Mouse (Mus musculus) ovary, postnatal 14 days (tissue): ENCODE data around the gene Rhd.
"Not testable (repeated sequence)": the region's sequence is repeated elsewhere in the genome, so short reads cannot be mapped to it uniquely, and the experiment has no call there.

Experiments
- DNase-seq: peaks from one replicate; pipeline ENCODE4 v3.0.0; 2022; ENCODE audit warnings: low spot score

The Rhd gene

DNA sequence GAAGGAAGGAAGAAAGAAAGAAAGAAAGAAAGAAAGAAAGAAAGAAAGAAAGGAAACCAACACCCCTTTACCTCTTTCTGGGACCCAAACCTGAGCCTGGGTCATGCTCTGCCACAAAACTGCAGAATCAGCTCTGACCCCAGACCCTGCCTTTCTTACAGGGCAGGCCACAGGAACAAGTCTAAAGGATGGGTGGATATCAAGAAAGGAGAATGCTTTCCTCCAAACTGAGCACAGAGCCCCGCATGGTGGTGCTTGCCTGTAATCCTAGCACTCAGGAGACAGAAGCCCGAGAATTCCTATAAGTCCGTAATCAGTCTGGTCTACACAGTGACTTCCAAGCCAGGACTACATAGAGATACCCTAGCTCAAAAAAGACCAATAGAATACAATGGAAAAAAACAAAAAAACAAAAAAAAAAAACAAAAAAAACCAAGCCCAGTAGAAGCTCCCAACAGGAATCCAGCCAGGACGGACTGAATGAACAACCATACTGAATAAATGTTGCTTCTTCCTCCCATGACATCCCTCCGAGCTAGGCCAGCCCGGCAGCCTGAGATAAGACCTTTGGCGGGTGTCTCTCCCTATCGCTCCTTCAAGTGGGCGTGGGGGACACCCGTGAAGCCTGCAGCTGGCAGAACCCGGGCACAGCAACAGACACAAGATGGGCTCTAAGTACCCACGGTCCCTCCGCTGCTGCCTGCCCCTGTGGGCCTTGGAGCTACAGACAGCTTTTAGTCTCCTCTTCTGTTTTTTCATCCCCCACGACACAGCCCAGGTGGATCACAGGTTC lies at the start of gene Rhd:
Rhd (plus strand) TSS at position 600 of the 793 bp plus-strand sequence.
- no peak for DNase-seq

DNA sequence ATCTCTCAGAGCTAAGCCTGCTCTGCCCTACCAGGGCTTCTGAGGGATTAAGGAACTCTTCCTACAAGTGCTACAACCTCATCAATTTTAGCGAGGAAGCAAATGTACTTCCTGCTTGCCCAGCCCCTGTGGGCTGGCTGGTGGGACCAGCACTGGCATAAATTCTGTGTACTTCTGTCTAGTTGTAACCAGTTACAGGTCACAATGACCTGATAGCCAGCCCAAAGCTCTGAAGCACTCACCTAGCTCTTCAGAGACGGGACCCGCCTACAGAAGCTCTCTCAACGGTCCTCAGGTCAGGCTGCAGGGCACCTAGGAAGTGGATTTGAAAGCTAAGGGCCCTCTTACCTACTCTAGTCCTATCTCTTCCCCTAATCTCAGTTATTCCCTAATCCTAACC lies 46.6 kb upstream of the Rhd start:
- DNase-seq = no peak

DNA sequence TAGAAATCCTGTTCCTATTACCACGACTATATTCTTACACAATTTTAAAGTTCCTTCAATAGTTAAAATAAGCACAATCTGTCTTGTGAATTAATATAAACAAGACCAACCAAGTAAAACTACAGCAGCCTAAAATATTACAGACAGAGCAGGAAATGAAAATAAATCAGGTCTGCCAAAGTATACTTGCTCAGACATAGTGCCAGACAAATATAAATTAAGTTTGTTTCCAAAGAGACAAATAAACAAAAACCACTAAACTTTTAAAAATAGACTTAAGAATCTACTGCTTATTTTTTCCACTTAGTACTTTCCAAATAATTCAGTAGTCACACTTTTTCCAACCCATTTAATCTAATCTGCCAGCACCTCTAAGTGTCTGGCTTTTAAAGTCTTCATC lies 43.3 kb upstream of the Rhd start:
- DNase-seq = no peak

DNA sequence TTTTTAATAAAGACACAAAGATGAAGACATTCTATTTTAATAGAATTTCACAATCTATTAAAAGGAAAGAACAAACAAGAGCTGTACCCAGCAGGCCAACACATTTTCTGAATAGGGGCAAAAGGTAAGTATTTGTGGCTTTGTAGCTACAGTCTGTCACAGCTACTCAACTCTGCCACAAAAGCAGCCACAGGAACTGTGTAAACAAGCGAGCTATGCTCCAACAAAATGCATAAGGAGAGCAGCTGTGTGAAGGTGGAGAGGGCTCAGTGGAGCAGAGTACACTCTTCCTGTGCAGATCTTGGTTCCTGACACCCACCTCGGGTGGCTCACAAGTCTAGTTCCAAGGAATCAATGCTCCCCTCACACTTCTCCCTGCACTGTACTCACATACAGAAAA lies 40.8 kb upstream of the Rhd start:
- no peak for DNase-seq

DNA sequence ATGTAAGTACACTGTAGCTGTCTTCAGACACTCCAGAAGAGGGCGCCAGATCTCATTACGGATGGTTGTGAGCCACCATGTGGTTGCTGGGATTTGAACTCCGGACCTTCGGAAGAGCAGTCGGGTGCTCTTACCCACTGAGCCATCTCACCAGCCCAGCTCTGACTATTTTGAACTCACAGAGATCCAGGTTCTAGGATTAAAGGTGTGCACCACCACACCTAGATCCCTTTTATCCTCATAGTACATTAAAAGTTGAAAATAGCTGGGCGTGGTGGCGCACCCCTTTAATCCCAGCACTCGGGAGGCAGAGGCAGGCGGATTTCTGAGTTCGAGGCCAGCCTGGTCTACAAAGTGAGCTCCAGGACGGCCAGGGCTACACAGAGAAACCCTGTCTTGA lies 38.5 kb upstream of the Rhd start:
- not testable (repeated sequence) for DNase-seq

DNA sequence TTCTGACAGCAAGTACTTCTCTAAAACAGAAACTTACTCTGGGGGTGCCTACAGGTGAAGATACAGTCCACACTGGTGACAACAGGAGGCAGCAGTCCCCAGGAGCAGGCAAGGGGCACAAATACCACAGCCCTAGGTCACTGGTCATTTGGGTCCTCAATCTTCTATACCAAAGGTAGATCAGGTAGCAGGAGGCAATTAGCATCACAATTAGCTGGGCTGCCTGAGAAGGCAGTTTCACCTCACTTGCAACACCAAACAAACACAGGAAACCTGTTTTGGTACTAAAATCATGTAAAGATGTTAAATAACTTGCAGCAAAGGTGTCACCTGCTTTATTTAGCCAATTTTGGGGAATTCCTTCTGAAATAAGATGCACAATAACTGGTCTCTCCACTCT lies 38.0 kb upstream of the Rhd start:
- no peak for DNase-seq

DNA sequence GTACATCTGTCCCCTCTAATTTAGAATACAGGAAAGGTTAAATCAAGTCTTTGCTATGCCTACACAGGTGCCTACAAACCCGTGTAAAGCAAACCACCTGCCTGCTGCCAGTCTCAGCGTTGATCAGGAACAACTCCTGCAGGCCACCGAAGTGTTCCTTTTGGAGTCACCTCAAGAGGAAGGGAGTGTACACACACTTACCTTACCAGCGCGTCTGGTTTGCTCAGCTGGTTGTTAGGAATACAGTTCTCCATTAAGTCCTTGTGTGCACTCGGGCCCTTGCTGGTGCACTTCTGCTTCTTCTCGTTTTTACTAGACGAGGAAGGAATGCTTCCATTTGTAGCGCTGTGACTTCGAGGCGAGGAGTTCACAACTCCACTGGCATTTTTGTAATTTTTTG lies 36.5 kb upstream of the Rhd start:
- no peak for DNase-seq

DNA sequence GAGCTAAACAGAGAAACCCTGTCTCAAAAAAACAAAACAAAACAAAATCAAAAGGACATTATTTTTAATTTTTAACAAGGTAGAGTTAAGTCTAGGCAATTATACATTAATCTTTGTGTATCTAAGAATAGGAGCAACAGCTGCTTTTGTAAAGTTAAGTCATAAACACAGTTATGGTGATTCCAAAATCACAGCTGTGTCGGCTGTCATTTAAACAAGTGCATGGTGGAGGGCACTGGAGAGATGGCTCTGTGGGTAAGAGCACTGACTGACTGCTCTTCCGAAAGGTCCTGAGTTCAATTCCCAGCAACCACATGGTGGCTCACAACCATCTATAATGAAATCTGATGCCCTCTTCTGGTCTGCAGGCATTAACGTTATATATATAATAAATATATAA lies 32.4 kb upstream of the Rhd start:
- DNase-seq = no peak

DNA sequence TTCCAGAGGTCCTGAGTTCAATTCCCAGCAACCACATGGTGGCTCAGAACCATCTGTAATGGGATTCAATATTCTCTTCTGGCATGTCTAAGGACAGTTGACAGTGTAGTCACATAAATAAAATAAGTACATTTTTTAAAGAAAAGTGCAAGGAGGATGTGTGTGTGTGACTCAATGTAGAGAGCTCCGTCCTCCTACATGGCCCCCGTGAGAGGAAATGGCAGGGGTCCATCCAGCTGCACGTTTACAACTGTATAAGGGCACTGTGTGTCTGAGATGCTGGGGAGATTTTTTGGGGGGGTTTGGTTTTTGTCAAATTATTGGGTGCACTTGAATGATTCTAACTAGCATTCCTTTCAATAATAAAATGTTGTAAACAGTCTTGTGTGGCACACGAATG lies 28.9 kb upstream of the Rhd start:
- DNase-seq = no peak

DNA sequence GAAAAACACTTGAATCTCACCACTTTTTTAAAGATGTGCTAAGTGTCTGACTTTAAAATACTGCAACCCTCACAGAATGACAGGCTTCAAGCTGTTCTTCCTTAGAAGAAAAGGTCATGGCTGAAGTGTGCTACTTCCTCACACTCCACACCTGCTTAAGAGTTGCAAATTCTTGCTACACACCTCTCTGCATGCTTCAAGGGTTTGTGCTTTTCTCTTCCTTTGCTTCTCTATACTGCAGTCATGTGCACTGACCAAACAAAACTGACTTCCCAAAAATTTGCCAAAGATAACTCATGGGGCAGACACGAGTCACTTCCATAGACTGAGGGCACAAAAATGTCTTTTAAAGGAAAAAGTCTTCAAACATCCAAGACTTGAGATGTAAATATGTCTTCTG lies 26.1 kb upstream of the Rhd start:
- no peak for DNase-seq

DNA sequence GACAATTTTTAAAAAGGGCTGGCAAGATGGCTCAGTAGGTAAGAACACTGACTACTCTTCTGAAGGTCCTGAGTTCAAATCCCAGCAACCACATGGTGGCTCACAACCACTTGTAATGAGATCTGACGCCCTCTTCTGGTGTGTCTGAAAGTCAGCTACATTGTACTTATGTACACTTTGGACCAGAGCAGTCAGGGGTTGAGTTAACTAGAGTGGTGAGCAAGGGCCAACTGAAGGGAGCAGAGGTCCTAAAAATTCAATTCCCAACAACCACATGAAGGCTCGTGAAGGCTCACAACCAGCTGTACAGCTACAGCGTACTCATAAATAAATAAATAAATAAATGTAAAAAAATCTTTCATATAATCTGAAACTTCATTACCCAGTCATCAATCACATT lies 25.6 kb upstream of the Rhd start:
- DNase-seq = not testable (repeated sequence)

DNA sequence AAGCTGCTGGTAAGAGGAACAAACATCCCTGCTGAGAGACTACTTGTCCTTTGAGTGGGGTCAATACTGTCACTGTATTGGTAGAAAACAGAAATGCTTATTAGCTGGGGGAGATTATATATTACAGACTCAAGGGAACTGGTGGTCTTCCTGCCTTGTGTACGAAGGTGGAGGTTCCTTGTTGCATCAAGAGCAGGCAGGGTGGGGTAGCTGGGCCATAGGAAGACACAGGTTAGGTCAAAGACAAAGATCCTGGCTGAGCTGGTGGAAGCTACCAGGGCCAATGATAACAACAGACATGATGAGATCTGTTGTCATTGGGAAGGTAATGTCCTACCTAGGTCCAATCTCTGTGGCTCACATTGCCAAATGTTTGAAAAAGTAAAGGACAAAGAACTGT lies 24.1 kb upstream of the Rhd start:
- no peak for DNase-seq

DNA sequence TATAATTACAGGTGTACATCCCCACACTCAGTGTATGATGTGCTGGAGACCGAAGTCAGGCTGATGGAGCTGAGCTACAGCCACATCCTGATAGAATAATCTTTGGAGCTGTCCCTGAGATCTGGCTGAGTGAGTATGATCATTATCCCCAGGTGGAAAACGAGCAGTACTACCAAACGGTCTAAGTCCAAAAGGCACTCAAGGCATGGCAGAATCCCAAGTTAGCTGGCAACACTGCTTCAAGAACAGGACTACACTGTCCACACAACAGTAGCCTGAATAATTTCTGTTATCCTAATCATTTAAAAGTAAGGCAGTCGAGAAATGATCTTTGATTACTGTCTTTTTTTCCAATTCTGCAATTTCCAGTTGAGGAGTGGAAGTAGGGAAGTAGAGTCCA lies 20.8 kb upstream of the Rhd start:
- no peak for DNase-seq

DNA sequence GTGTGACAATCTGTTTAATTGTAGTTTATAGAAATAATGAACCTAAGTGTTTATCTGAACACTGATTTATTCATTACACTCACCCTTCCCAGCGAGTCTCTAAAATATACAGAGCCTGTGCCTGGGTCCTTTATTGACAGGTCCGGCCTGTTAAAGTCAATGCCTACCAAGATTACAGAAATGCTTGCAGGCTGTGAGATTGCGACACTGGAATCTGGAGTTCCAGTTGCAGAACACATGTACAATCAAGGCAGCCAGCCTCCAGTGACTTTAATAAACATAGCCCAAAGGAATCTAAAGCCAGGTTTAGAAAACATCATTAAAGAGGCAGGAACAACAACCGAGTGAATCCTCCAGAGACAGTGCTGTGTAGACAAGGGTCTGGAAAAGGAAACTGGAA lies 16.7 kb upstream of the Rhd start:
- no peak for DNase-seq

DNA sequence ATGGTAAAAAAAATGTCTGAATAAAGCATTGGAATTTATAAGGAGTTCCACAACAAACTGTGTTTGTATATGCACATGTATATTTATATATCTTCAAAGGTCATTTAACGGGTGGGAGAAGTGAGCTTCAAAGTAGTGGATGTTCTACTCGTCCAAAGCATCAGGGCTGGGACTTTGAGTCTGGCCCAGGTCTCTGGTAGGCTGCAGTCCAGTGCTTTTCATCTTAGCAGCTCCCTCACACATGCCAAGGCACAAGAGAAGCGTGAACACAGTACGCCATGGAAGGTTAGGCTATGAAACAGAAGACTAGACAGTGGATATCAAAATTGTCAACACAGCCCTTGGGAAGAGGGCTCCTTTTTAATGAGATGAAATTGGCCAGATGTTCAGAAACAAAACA lies 13.8 kb upstream of the Rhd start:
- no peak for DNase-seq

DNA sequence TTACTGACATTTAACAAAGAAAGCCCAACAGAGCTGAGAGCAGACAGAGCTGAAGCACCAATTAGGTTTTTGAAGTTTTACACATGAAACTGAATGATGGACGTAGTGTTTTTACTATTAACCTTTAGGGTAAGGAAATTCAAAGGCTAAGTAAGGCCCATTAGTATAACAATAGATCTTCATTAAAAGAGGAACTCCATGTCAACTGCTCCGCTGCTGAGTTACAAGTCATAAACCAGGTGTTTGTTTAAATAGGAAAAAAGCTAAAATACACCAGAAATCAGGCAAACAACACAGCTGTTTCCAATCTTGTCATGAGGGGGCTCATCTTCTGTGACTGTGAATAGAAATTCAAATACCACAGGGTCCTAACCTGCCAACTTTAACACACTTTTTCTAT lies 13.1 kb upstream of the Rhd start:
- DNase-seq = no peak

DNA sequence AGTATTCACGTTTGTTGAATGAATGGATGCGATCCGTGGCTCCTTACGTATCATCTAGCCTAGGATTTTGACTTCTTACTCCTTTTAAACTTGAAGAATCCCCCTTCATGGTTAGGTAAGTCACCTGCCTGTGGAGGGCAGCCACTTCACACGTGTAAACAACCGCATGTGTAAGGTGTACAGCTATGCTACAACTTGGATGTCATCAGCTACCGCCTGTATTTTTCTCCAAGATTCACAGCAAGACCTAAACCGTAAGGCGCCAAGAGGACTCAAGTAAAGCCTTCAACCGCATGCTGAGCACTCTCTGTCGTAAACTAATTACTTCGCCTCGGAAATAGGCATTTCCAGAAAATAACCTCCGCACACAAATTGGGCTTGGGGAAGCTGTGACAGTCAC lies 12.5 kb upstream of the Rhd start:
- DNase-seq = no peak

DNA sequence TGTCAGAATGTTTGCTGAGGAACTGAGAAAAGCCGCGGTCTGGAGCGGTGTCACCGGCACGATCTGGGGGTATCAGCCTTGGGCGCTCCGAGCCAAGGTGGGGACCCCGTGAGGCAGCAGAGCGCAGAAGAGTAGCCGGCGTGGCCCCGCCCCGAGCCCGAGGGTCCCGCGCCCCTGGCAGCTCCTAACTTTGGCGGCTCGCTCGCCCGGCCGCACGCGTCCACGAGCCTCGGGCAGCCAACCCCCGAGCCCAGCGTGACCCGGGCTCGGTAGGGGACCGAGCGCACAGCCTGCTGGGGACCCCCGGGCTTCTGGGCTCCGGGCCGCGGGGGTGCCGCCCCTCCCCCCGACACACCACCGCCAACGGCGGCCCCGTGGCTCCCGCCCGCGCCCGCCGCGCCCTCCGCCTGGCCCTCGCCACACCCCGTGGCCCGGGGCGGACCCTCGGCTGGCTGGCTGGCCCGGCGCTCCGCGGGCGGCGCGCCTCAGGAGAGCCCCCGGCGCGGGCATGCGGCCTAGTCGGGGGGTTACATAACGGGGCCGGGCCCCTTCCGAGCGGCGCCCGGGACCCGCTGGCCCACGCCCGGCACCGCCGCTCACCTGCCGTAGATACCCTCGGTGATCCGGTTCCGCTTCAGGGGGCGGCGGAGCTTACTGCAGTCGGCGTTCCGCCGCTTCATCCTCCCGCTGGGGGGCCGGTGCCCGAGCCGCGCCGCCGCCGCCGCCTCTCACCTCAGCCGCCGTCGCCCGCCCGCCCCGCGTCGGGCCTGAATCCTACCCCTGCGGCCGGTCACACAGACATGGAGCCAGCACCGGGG lies 11.7 kb upstream of the Rhd start:
- peak; percentile 13 for DNase-seq

DNA sequence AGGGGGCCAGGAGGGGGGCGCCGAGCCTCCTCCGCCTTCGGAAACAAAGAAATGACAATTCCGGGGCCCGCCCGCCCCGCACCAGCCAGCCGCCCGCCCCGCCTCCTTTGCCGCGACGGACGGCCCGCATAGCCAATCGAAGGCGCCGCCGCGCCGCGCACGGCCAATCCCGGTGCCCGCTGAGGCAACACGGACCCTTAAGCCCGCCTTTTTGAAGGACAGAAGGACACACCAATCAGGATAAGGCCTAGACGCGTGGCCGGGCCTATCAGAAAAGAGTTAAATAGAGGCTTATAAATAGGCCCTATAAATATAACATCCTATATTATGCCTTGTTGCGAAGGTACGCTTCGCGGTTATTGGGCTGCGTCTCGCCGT lies 11.1 kb upstream of the Rhd start, which contains the start of gene Maco1:
Maco1 (minus strand) TSS at position 87 of the 378 bp plus-strand sequence.
- peak; percentile 100 for DNase-seq

DNA sequence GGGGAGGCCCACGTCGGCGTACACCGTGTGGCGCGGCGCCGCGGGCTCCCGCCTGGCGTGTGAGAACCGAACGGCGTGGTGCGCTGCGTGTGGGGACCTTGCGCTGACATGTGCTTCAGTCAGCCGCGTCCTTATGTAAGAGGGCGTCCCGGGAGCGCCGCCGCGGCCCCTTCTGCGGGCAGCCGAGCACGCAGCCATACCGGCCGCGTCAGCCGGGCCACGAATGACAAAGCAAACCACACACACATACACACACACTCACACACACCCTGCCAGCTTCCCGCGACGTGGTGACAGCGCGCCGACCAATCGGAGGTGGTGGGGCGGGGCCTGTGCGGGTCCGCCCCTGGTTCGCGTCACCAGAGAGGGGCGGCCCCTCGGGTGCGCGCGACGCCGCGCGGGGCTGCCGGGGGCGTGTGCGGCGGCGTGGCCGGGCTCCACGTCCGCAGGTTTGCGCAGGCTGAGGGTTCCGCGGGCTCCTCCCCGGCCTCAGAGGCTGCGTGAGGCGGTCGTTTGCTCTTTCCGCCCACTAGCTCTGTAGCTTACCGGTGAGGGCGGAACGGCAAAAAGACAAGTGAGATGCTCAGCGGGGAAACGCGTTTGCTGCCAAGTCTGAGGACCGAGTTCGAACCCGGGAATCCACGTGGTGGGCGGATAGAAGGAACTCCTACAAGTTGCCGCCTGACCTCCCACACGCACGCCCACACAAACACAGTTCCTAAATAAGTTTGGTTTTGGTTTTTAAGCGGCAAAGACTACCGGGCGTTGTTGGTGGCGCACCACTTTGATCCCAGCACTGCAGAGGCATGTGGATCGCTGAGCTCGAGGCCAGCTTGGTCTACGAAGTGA lies 10.5 kb upstream of the Rhd start:
- peak; percentile 86 for DNase-seq

DNA sequence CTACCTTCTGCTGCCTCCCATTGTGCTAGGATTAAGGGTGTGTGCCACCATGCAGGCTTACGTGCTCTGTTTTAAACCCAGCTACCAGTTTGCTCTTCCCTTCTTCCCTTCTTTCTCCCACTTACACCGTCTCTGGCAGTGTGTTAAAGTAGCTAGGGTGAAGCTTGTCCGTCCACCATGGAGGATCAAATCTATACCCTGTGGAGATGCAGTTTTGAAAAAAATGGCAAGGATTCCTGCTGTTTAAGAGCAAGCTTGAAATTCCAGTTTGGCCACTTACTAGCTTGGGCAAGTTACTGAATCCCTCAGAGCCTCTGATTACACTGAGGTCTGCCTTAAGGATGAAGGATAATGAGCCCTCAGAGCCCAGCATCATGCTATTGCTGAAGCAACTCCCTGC lies 9.0 kb upstream of the Rhd start:
- no peak for DNase-seq

DNA sequence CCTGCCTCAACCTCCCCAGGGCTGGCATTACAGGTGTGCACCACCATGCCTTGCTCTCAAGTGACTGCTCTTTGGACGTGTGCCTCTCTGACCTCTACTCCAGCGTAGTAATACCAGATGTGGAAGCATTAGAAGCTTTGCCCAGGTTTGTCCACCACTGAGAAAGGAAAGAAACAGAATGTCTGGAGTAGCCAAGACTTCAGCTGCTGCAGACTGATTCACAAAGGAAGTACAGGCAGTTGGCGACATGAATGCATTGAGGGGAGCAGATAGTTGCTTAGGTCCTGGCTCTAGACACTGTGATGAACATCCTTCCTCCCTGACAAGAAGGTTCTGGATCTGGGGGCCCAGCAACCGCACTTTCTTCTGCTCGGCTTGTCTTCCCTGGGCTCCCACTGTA lies 8.3 kb upstream of the Rhd start:
- no peak for DNase-seq

DNA sequence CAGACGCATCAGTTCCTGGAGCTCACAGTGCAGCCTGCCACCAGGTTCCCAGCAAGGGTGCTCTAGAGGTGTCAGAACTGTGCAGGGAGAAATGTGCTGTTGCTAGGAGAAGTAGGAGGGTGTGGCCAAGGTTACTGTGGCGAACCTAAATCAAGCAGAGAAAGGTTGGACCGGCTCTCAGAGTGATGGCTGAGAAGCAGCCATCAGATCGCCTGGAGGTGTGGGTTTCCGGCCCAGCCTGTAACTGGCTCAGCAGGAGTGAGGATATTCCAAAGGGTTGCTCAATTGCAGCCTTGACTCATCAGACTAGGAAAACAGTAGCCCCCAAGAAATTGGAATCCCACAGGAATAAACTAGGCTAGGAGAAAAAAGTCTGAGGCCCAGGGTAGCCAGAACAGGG lies 7.8 kb upstream of the Rhd start:
- DNase-seq = no peak
